Mouse (Mus musculus) adrenal gland, postnatal 10 days (tissue): ENCODE results near the gene Bub3. TPM values are rescaled to one million over a fixed set of nuclear protein-coding genes. Genes with fewer than 3 reads are reported as not detected.

Source experiments
- DNase-seq: peaks from one replicate; pipeline ENCODE4 v3.0.0; 2021; ENCODE audit warnings: mixed read lengths
- long read RNA-seq, 2 experiments: library from polyadenylated mRNA; stranded (forward); transcript quantifications; one replicate each; pipeline ENCODE4 v2.0.0; 2021
- total RNA-seq, 2 experiments: library from RNA; stranded (reverse); gene quantifications; 2 replicates each; pipeline ENCODE4 v1.2.3; 2021

The Bub3 gene
- 10 to 100 TPM; 58.6 to 68.0 TPM for total RNA-seq
- long read RNA-seq, experiment 1, transcript Bub3-201 (8 exons, 2,218 nt), result major isoform, 198 of 220 reads
- long read RNA-seq, experiment 1, partial matches to known transcripts, result 12 of 220 reads
- long read RNA-seq, experiment 1, other reads (novel, unspliced or antisense), result 9 of 220 reads
- long read RNA-seq, experiment 2, transcript Bub3-201 (8 exons, 2,218 nt), result major isoform, 84 of 91 reads
- long read RNA-seq, experiment 2, partial matches to known transcripts, result 3 of 91 reads
- long read RNA-seq, experiment 2, other reads (novel, unspliced or antisense), result 3 of 91 reads

- DNase-seq, result peak; percentile 91
Measured at GRCm38 (mm10) chr7:131559986-131560696, at the start of gene Bub3. Gene Bub3, plus strand, starts transcription at chr7:131560222.

DNA sequence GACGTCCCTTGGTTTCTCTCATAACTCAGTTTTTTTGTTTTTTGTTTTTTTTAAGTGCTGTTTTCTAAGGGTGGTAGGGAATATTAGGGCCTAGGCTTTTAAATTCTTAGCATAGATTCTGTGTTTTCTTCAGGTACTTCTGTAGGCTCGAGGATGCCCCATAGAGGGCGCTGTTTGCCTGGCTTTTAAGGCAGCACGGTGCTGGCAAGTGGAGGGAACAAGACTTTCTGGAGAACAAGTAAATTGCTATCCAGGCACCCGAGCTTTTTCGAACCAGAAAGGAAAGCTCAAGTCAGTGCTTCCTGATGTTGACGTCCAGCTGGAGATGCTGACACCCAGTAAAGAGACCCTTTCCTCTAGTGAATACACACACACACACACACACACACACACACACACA is 20.0 kb upstream of the Bub3 start:
- peak; percentile 93 for DNase-seq

DNA sequence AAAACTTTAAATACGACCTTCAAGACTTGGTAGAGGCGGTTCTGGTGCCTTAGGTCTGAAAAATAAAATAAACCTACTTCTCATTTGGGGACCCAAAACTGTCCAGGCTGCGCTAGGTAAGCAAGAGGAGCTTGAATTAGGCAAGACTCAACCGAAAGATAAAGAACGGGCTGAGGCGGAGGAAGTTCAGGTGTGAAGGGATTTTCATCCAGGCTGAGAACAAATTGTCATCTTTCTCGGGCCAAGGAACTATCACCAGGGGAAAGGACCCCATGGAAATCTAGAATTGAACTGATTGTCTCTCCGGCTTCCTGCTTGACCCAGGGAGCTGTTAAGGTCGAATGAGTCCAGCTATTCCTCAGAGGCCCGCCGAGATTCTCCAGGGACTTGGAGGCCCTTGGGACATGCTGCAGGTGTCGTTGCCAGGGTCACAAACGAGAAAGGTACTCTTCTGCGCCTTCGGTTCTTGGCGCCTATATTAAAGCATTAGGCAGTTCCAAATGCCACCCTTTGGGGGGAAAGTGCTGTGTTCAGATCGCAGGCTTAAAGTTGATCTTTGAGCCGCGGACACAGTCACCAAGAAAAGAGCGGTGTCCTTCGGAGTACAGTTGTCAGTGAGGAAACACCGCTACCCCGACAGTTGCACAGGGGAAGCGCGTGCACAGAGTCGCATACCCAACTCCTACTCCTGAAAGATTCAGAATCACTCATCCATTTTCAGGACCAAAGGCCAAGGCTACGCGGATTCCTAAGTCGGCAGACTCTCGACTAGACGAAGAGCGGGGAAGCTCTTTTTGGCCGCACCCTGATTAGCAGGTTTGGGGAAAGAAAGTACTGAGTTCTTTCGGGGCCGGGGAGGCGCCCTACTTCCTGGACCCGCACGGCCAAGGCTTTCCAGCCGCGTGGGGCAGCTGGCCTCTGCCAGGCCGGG is 18.6 kb upstream of the Bub3 start:
- DNase-seq, result no peak

GRCm38 (mm10) chr7:131542115-131542871 is 17.7 kb upstream of the Bub3 start, which contains the start of gene Hmx3:
Gene Hmx3, plus strand, starts transcription at chr7:131542867.
- no peak for DNase-seq

DNA sequence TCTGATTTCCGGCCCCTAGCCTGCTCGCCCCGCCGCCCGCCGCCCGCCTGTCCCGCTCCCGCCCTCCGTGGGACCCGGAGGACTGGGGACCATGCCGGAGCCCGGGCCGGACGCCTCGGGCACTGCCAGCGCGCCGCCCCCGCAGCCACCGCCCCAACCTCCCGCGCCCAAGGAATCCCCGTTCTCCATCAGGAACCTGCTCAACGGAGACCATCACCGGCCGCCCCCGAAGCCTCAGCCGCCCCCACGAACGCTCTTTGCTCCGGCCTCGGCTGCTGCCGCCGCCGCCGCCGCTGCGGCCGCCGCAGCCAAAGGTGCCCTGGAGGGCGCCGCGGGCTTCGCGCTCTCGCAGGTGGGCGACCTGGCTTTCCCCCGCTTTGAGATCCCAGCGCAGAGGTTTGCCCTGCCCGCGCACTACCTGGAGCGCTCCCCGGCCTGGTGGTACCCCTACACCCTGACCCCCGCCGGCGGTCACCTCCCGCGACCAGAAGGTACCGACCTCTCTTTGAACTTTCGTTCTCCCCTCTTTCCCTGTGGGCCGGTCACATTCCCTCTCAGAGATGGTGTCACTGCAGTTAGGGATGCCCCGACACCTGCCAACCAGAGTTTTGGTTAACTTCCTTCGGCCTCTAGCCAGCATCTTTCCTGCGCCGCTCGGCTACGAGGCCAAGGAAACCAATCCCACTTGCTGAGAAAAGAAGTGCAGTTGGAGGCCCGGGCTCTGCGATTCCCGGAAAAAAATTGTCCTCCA is 17.0 kb upstream of the Bub3 start:
- no peak for DNase-seq

- DNase-seq, result peak; percentile 18
Measured at GRCm38 (mm10) chr7:131543623-131544481, 16.2 kb upstream of the Bub3 start.

DNA sequence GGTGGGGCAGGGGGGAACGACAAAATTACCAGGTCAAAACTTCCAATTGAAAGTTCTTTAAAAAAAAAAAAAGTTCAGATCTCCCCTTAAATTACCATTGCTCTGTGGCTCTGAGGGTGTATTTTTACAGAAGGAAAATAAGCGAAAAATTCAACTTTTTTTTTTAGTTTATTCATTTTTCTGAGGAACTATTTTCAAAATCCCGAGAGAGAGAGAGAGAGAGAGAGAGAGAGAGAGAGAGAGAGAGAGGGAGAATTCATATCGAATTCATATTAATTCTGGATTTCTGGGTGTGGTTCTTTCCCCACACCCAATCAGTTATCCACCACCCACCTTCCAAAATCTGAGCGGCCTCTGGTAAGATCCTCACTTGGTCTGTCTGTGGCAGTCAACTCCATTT is 15.2 kb upstream of the Bub3 start:
- DNase-seq, result no peak

- no peak for DNase-seq
Measured at GRCm38 (mm10) chr7:131545701-131546385, 14.2 kb upstream of the Bub3 start.

- DNase-seq, result no peak
Measured at GRCm38 (mm10) chr7:131546423-131546822, 13.6 kb upstream of the Bub3 start.

- DNase-seq, result no peak
Measured at GRCm38 (mm10) chr7:131547481-131547880, 12.5 kb upstream of the Bub3 start.

DNA sequence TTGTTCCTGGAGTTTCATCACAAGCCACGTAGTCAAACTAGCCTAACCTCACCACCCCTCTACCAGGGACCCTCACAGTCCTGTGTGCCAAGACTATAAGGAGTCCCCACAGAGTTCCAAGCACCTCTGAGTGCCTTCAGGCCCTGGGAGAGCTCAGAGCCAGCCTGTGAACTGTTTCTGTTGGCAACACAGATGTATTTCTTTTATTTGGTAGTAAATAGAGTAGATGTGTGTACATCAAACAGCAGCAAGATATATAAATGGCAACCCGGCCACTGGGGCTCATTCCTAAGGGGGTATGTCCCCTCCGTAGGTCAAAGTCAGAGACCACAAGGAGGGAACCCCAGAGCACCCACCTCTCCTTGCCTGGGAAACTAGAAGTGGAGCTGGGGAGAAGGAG is 11.5 kb upstream of the Bub3 start, which contains the start of gene Hmx2:
Hmx2 (plus strand) TSS at position 301 of the 400 bp plus-strand sequence.
- DNase-seq, result no peak

DNA sequence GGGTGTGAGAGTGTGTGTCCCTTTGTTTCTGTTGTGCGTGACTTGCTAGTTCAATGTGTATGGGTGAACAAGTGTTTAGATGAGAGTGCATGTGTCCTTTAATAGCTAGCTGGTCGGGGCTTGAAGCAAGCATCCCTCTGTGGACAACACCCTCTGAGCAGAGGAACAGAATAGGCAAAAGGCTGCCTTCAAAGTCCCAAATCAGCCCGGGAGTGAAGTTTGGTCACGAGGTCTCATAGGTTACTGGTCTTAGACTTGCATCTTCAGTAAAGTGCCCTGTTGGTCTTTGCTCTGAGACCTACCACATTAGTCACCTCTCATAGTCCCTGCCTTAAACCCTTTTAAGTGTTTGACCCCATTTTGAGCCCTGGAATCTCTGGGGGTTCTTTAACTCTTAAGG is 8.6 kb upstream of the Bub3 start:
- DNase-seq, result no peak

- DNase-seq, result no peak
Measured at GRCm38 (mm10) chr7:131551931-131552741, 7.9 kb upstream of the Bub3 start.

DNA sequence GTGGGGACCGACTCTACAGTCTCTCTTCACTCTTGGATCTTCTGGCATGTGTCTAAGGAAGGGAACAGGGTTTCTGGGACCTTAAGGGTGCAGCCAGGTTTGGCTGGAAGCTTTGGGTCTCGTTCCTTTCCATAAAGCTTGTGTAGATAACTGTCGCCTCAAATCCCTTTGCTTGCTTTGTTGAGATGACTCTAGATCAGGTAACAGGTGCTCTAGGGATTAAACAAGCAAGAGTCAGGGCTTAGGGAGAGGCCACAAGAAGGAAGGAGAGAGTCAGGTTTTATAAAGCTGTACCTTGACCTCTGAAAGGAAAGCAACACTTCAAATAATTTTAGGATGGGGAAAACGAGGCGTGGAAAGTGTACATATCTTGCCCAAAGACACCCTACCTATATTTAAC is 7.2 kb upstream of the Bub3 start:
- DNase-seq, result no peak

- DNase-seq, result peak; percentile 51
Measured at GRCm38 (mm10) chr7:131553771-131554175, 6.2 kb upstream of the Bub3 start.

GRCm38 (mm10) chr7:131554341-131555180 is 5.5 kb upstream of the Bub3 start:
- no peak for DNase-seq

- DNase-seq, result peak; percentile 20
Measured at GRCm38 (mm10) chr7:131555301-131556081, 4.5 kb upstream of the Bub3 start.
